Mouse (Mus musculus): ENCODE measurements around the gene Ica1. TPM values are rescaled to one million over a fixed set of nuclear protein-coding genes. Genes with fewer than 3 reads are reported as not detected.

Ica1 gene
- total and polyA plus RNA-seq, 2 experiments from 2014 or later: 38.2 to 83.8 TPM

- no peak for ATAC-seq
- no peak overlapping the region for H3K9ac ChIP-seq (replicated peaks; ENCODE audit: low read length)
- no peak for DNase-seq (ENCODE audit: low spot score)
- H3K27me3 ChIP-seq (ENCODE audit: insufficient read depth, low read length): no peaks in the 10 kb centered on the region
- TF ChIP-seq CTCF (IDR thresholded peaks at IDR 0.05; ENCODE audit: low read depth): no peak
- no peaks in the 10 kb centered on the region for H3K9me3 ChIP-seq (ENCODE audit: low read length)
- 91% methylated on average over 4 of the region's 4 CpGs for WGBS
- H3K27ac ChIP-seq: no peak overlapping the region
- H3K4me2 ChIP-seq (ENCODE audit: low read depth, low read length): no peak overlapping the region
- no peaks in the 10 kb centered on the region for H3K4me1 ChIP-seq (ENCODE audit: insufficient read depth, low read length)
- H3K36me3 ChIP-seq (ENCODE audit: insufficient read depth, low read length): no peaks in the 10 kb centered on the region; the same call in 1 of the 2 replicates
- no peak overlapping the region for H3K4me3 ChIP-seq (ENCODE audit: low read length)
These were observed 34.0 kb downstream of the Ica1 start for GRCm38 (mm10) chr6:8744273-8744785.

GRCm38 (mm10) chr6:8742449-8742848 is 35.8 kb downstream of the Ica1 start:
- Histone ChIP-seq H3K9me3 (ENCODE audit: low read length) (no peaks in the 10 kb centered on the region), H3K27ac (no peak overlapping the region), H3K9ac (replicated peaks; ENCODE audit: low read length) (no peak overlapping the region), H3K4me1 (ENCODE audit: insufficient read depth, low read length) (no peaks in the 10 kb centered on the region), H3K36me3 (ENCODE audit: insufficient read depth, low read length) (no peaks in the 10 kb centered on the region), H3K4me2 (ENCODE audit: low read depth, low read length) (no peak overlapping the region), H3K4me3 (ENCODE audit: low read length) (no peak overlapping the region), H3K27me3 (ENCODE audit: insufficient read depth, low read length) (no peaks in the 10 kb centered on the region)
- DNase-seq (ENCODE audit: low spot score) (no peak), ATAC-seq (no peak)
- 39% methylated on average over 3 of the region's 3 CpGs for WGBS
- TF ChIP-seq CTCF (IDR thresholded peaks at IDR 0.05; ENCODE audit: low read depth): no peak

- Histone ChIP-seq H3K27me3 (ENCODE audit: insufficient read depth, low read length) (no peaks in the 10 kb centered on the region), H3K4me1 (ENCODE audit: insufficient read depth, low read length) (no peaks in the 10 kb centered on the region), H3K27ac (no peak overlapping the region), H3K4me3 (ENCODE audit: low read length) (no peak overlapping the region), H3K4me2 (ENCODE audit: low read depth, low read length) (no peak overlapping the region), H3K9ac (replicated peaks; ENCODE audit: low read length) (no peak overlapping the region), H3K36me3 (ENCODE audit: insufficient read depth, low read length) (0 out of 2 replicates have a peak, but pooled peaks cover 4% of the 10 kb centered on the region), H3K9me3 (ENCODE audit: low read length) (no peaks in the 10 kb centered on the region)
- TF ChIP-seq CTCF (IDR thresholded peaks at IDR 0.05; ENCODE audit: low read depth): no peak
- WGBS: 41% methylated on average over 1 of the region's 1 CpGs
- ATAC-seq: no peak
- no peak for DNase-seq (ENCODE audit: low spot score)
These were observed 36.6 kb downstream of the Ica1 start for GRCm38 (mm10) chr6:8741659-8742058.

GRCm38 (mm10) chr6:8740092-8740491 is 38.2 kb downstream of the Ica1 start:
- Histone ChIP-seq H3K36me3 (ENCODE audit: insufficient read depth, low read length) (0 out of 2 replicates have a peak, but pooled peaks cover 4% of the 10 kb centered on the region), H3K27me3 (ENCODE audit: insufficient read depth, low read length) (no peaks in the 10 kb centered on the region), H3K27ac (no peak overlapping the region), H3K4me2 (ENCODE audit: low read depth, low read length) (no peak overlapping the region), H3K4me3 (ENCODE audit: low read length) (no peak overlapping the region), H3K9me3 (ENCODE audit: low read length) (no peaks in the 10 kb centered on the region), H3K4me1 (ENCODE audit: insufficient read depth, low read length) (no peaks in the 10 kb centered on the region; the same call in 1 of the 2 replicates), H3K9ac (replicated peaks; ENCODE audit: low read length) (no peak overlapping the region)
- 36% methylated on average over 2 of the region's 2 CpGs for WGBS
- no peak for DNase-seq (ENCODE audit: low spot score)
- no peak for TF ChIP-seq CTCF (IDR thresholded peaks at IDR 0.05; ENCODE audit: low read depth)
- ATAC-seq: no peak

GRCm38 (mm10) chr6:8738396-8738795 is 39.9 kb downstream of the Ica1 start:
- Histone ChIP-seq H3K27me3 (ENCODE audit: insufficient read depth, low read length) (no peaks in the 10 kb centered on the region), H3K4me2 (ENCODE audit: low read depth, low read length) (no peak overlapping the region), H3K9ac (replicated peaks; ENCODE audit: low read length) (no peak overlapping the region), H3K27ac (no peak overlapping the region), H3K9me3 (ENCODE audit: low read length) (no peaks in the 10 kb centered on the region), H3K36me3 (ENCODE audit: insufficient read depth, low read length) (0 out of 2 replicates have a peak, but pooled peaks cover 4% of the 10 kb centered on the region), H3K4me1 (ENCODE audit: insufficient read depth, low read length) (no peaks in the 10 kb centered on the region; the same call in 1 of the 2 replicates), H3K4me3 (ENCODE audit: low read length) (no peak overlapping the region)
- WGBS: 62% methylated on average over 4 of the region's 4 CpGs
- ATAC-seq (no peak), DNase-seq (ENCODE audit: low spot score) (peak; percentile 56)
- peak; percentile 68 for TF ChIP-seq CTCF (IDR thresholded peaks at IDR 0.05; ENCODE audit: low read depth)

GRCm38 (mm10) chr6:8736493-8736820 is 41.8 kb downstream of the Ica1 start:
- H3K27ac ChIP-seq: no peak overlapping the region
- no peak overlapping the region for H3K4me2 ChIP-seq (ENCODE audit: low read depth, low read length)
- H3K4me3 ChIP-seq (ENCODE audit: low read length): no peak overlapping the region
- H3K9ac ChIP-seq (replicated peaks; ENCODE audit: low read length): no peak overlapping the region
- no peaks in the 10 kb centered on the region for H3K27me3 ChIP-seq (ENCODE audit: insufficient read depth, low read length)
- H3K36me3 ChIP-seq (ENCODE audit: insufficient read depth, low read length): 0 out of 2 replicates have a peak, but pooled peaks cover 4% of the 10 kb centered on the region
- DNase-seq (ENCODE audit: low spot score): no peak
- TF ChIP-seq CTCF (IDR thresholded peaks at IDR 0.05; ENCODE audit: low read depth): no peak
- H3K4me1 ChIP-seq (ENCODE audit: insufficient read depth, low read length): no peaks in the 10 kb centered on the region; the same call in 1 of the 2 replicates
- ATAC-seq: peak; percentile 36; the same call in 1 of the 2 replicates
- no peaks in the 10 kb centered on the region for H3K9me3 ChIP-seq (ENCODE audit: low read length)

- Histone ChIP-seq H3K36me3 (ENCODE audit: insufficient read depth, low read length) (0 out of 2 replicates have a peak, but pooled peaks cover 4% of the 10 kb centered on the region), H3K4me1 (ENCODE audit: insufficient read depth, low read length) (no peaks in the 10 kb centered on the region; the same call in 1 of the 2 replicates), H3K4me3 (ENCODE audit: low read length) (no peak overlapping the region), H3K9ac (replicated peaks; ENCODE audit: low read length) (no peak overlapping the region), H3K27ac (no peak overlapping the region), H3K9me3 (ENCODE audit: low read length) (no peaks in the 10 kb centered on the region), H3K27me3 (ENCODE audit: insufficient read depth, low read length) (no peaks in the 10 kb centered on the region), H3K4me2 (ENCODE audit: low read depth, low read length) (no peak overlapping the region)
- DNase-seq (ENCODE audit: low spot score) (peak; percentile 89), ATAC-seq (peak; percentile 88)
- WGBS: 48% methylated on average over 8 of the region's 8 CpGs
- TF ChIP-seq CTCF (IDR thresholded peaks at IDR 0.05; ENCODE audit: low read depth): peak; percentile 85
These were observed 42.4 kb downstream of the Ica1 start for GRCm38 (mm10) chr6:8735657-8736492.

All from hindbrain, postnatal 0 days (tissue).